9 mouse cellular contexts compared by ENCODE assay signal in genomic region chr12:80878093-80878430, GRCm38 (mm10).
"Had no signal": no experiment of that assay in that cellular context is flagged by ENCODE, and none has a peak within 500 bp of the region (broad histone marks: within the 10 kb centered on the region; RNA-seq: fewer than 3 reads in every experiment).

No protein-coding gene starts in this region.

- H3K27ac ChIP-seq: limb, embryonic 12.5 days; liver, embryonic 13.5 days; lung, embryonic 15.5 days; stomach, postnatal 0 days had no signal

- H3K4me3 ChIP-seq: limb, embryonic 12.5 days; liver, embryonic 13.5 days; lung, embryonic 15.5 days had no signal

- DNase-seq: layer of hippocampus, adult 9-11 months; liver; liver, embryonic 13.5 days; liver, postnatal 0 days; lung, postnatal 36 days; midbrain, embryonic 14.5 days had no signal

- ATAC-seq: liver, postnatal 0 days had no signal

- H3K9ac ChIP-seq: limb, embryonic 12.5 days; liver, embryonic 13.5 days; liver, postnatal 0 days; lung, embryonic 15.5 days had no signal

- H3K9me3 ChIP-seq: limb, embryonic 12.5 days; liver, embryonic 13.5 days; lung, embryonic 15.5 days had no signal

- H3K4me1 ChIP-seq: limb, embryonic 12.5 days; liver, embryonic 13.5 days; lung, embryonic 15.5 days had no signal

- H3K27me3 ChIP-seq: limb, embryonic 12.5 days; liver, embryonic 13.5 days; lung, embryonic 15.5 days had no signal

- H3K4me2 ChIP-seq: limb, embryonic 12.5 days; liver, embryonic 13.5 days; lung, embryonic 15.5 days had no signal
